Mouse (Mus musculus): ENCODE measurements around the gene Zfp990.
"Not testable (repeated sequence)": the region's sequence is repeated elsewhere in the genome, so short reads cannot be mapped to it uniquely, and the experiment has no call there.

DNA sequence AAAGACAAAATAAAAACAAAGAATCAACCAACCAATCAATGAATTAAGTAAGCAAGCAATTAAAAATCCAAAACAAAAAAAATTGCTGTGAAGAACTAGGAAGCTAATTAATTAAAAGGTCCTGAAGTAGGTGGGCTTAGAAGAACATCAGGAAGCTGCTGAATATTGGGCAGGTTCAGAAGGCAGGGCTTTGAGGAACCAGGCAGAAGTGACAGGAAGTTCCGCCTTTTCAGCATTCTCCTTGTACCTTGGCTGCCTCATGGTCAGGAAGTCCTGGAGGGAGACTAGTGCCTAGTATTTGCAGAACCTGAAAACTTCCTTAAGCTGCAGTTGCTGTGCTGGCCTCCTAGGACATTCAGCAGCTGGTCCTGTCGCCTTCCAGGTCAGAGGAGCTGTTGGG is 4.1 kb downstream of the Zfp990 start:
- not testable (repeated sequence) for TF ChIP-seq CTCF (IDR thresholded peaks at IDR 0.05; ENCODE audit: control insufficient read depth, insufficient read depth, insufficient replicate concordance, low read depth, low read length); POLR2A (IDR thresholded peaks at IDR 0.05; ENCODE audit: control insufficient read depth, low read depth, low read length)
